Mouse (Mus musculus) embryonic facial prominence, embryonic 11.5 days (tissue): ENCODE results near the gene Fam205c. TPM values are rescaled to one million over a fixed set of nuclear protein-coding genes. Genes with fewer than 3 reads are reported as not detected.
A peak's percentile ranks its signal among the peaks of the same experiment; 100 is the strongest.

Experiments
- ATAC-seq: fragments of 200-750 bp; cut with Nextera tagmentation; replicated peaks from 2 replicates; pipeline ENCODE4 v1.8.0; 2017; ENCODE audit warnings: low read depth; ENCODE audit not compliant: insufficient number of reproducible peaks, low FRiP score, low TSS enrichment
- DNase-seq: peaks from one replicate; pipeline ENCODE4 v3.0.0-alpha.2; 2015; ENCODE audit warnings: low spot score
- H3K27ac ChIP-seq: fragments of 300-500 bp; sonication (generic); replicated peaks from 2 replicates; pipeline ENCODE4 v1.5.1; 2014; ENCODE audit warnings: mild to moderate bottlenecking, low read depth, low read length, control low read depth
- H3K27me3 ChIP-seq: fragments of 300-500 bp; sonication (generic); 2 replicates; pipeline ENCODE4 v1.6.1; 2014; ENCODE audit warnings: mild to moderate bottlenecking, low read length, moderate library complexity, mixed read lengths; ENCODE audit not compliant: control insufficient read depth, insufficient read depth
- H3K36me3 ChIP-seq: fragments of 300-500 bp; sonication (generic); replicated peaks from 2 replicates; pipeline ENCODE4 v1.6.1; 2014; ENCODE audit warnings: low read depth, mild to moderate bottlenecking, low read length, moderate library complexity, mixed read lengths; ENCODE audit not compliant: control insufficient read depth, insufficient read depth
- H3K4me1 ChIP-seq: fragments of 300-500 bp; sonication (generic); 2 replicates; pipeline ENCODE4 v1.6.1; 2014; ENCODE audit warnings: low read length, mixed read lengths; ENCODE audit not compliant: control insufficient read depth, insufficient read depth
- H3K4me2 ChIP-seq: fragments of 300-500 bp; sonication (generic); 2 replicates; pipeline ENCODE4 v1.6.1; 2014; ENCODE audit warnings: low read depth, mild to moderate bottlenecking, control low read depth, low read length, moderate library complexity
- H3K4me3 ChIP-seq: fragments of 300-500 bp; sonication (generic); 2 replicates; pipeline ENCODE4 v1.5.1; 2014; ENCODE audit warnings: low read depth, low read length, control low read depth
- H3K9ac ChIP-seq: fragments of 300-500 bp; sonication (generic); replicated peaks from 2 replicates; pipeline ENCODE4 v1.6.1; 2014; ENCODE audit warnings: mild to moderate bottlenecking, control low read depth, low read length
- H3K9me3 ChIP-seq: fragments of 300-500 bp; sonication (generic); replicated peaks from 2 replicates; pipeline ENCODE4 v1.6.1; 2016; ENCODE audit warnings: mild to moderate bottlenecking, low read length, inconsistent platforms, mixed read lengths; ENCODE audit not compliant: control insufficient read depth
- WGBS: fragments of 180-500 bp; shearing (Covaris S2); extraction: QIAGEN DNeasy Blood & Tissue Kit; methylation state at CpG from one replicate; pipeline ENCODE4 v1.1.7; 2014; 5-methylcytosine and 5-hydroxymethylcytosine counted together
- polyA plus RNA-seq: library from polyadenylated mRNA; unstranded; fragments of >200 nt; fragmentation: Nextera tagmentation; extraction: Ambion mirVana; gene quantifications from 2 replicates; pipeline ENCODE4 v1.2.1, GENCODE M21; 2014

Gene Fam205c
- polyA plus RNA-seq, 1 experiment from 2014 or later = not detected

DNA sequence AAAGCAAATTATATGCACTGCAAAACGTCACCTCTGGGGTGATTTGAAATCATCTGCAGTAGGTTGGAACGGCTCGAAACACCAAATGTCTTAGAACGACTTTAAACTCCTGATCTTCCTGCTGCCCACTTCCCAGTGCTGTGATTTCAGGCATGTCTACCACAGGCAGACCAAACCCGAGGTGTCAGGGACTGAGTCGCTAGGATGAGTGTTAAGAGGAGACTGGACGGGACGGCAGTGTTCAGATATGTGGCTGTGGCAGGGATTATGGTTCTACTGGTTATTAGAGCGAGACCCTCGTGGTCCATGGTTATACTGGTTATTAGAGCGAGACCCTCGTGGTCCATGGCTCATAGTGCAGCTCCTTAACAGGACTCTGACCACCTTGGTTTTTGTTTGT, 41.3 kb upstream of the Fam205c start:
- Histone ChIP-seq H3K4me2 (no peak overlapping the region), H3K4me1 (peaks cover 2% of the 10 kb centered on the region; the same call in 1 of the 2 replicates), H3K27me3 (peaks cover 23% of the 10 kb centered on the region), H3K9ac (no peak overlapping the region), H3K27ac (no peak overlapping the region), H3K9me3 (no peaks in the 10 kb centered on the region), H3K4me3 (no peak overlapping the region), H3K36me3 (no peaks in the 10 kb centered on the region)
- ATAC-seq = no peak
- WGBS = 79% methylated on average over 12 of the region's 12 CpGs
- DNase-seq = no peak

- WGBS = 56% methylated on average over 10 of the region's 10 CpGs
- Histone ChIP-seq H3K4me2 (no peak overlapping the region), H3K27ac (no peak overlapping the region), H3K4me1 (peaks cover 2% of the 10 kb centered on the region; the same call in 1 of the 2 replicates), H3K9me3 (no peaks in the 10 kb centered on the region), H3K9ac (no peak overlapping the region), H3K27me3 (peaks cover 20% of the 10 kb centered on the region), H3K4me3 (no peak overlapping the region), H3K36me3 (no peaks in the 10 kb centered on the region)
- no peak for ATAC-seq
- no peak for DNase-seq
These were observed 39.4 kb upstream of the Fam205c start for GRCm38 (mm10) chr4:42913391-42913790.

DNA sequence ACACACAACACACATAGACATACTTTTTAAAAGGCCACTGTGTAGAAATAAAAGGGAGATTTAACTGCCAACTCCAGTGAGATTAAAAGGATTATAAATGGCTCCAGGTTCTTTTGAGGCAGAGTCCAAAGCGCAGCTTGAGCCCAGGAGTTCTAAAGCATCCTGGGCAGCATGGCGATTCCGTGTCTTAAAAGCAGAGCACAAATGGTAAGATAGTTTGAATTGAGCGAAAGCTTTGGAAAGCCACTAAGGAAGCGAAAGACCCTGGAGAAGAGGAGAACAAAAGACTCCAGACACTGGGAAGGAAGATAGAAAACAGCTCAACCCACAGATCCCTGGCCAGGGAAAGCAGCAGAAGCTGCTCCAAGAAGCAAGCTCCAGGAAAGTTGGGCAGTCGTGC, 30.9 kb upstream of the Fam205c start:
- no peak for ATAC-seq
- Histone ChIP-seq H3K9ac (no peak overlapping the region), H3K27ac (no peak overlapping the region), H3K4me2 (no peak overlapping the region), H3K9me3 (no peaks in the 10 kb centered on the region), H3K4me1 (no peaks in the 10 kb centered on the region), H3K36me3 (no peaks in the 10 kb centered on the region), H3K27me3 (no peaks in the 10 kb centered on the region), H3K4me3 (no peak overlapping the region)
- 79% methylated on average over 6 of the region's 6 CpGs for WGBS
- no peak for DNase-seq

DNA sequence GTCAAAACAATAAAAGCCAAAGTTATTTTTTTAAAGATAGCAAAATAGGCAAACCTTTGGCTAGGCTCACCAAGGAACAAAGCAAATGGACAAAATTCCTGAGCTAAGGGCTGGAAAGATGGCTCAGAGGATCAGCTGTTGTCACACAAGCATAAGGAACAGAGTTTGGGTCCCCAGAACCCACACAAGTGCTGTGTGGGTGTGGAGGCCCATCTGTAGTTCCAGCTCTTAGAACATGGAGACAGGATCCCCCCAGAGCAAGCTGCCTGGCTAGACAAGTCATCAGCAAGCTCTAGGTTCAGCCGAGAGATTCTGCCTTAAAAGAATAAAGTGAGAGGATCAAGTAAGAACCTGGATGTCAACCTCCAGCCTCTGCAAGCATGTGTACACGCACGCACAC, 30.5 kb upstream of the Fam205c start:
- 90% methylated on average over 3 of the region's 3 CpGs for WGBS
- Histone ChIP-seq H3K4me1 (no peaks in the 10 kb centered on the region), H3K4me2 (no peak overlapping the region), H3K9ac (no peak overlapping the region), H3K4me3 (no peak overlapping the region), H3K36me3 (no peaks in the 10 kb centered on the region), H3K27ac (no peak overlapping the region), H3K27me3 (no peaks in the 10 kb centered on the region), H3K9me3 (no peaks in the 10 kb centered on the region)
- ATAC-seq (no peak), DNase-seq (no peak)

DNA sequence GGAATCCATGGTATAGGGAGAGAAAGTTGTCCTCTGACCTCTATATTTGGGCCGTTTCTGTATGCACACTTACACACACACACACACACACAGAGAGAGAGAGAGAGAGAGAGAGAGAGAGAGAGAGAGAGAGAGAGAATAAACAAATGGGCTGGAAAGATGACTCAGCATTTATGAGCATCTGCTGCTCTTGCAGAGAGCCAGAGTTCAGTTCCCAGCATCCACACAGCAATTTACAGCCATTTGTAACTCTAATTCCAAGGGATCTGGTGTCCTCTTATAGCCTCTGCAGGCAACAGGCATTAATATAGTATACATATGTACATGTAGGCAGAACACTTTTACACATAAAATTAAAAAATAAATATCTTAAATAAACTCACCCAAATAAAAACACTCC, 29.9 kb upstream of the Fam205c start:
- 82% methylated on average over 1 of the region's 1 CpGs for WGBS
- Histone ChIP-seq H3K27me3 (no peaks in the 10 kb centered on the region), H3K4me1 (no peaks in the 10 kb centered on the region), H3K9me3 (no peaks in the 10 kb centered on the region), H3K9ac (no peak overlapping the region), H3K4me2 (no peak overlapping the region), H3K36me3 (no peaks in the 10 kb centered on the region), H3K27ac (no peak overlapping the region), H3K4me3 (no peak overlapping the region)
- DNase-seq = no peak
- ATAC-seq = no peak

DNA sequence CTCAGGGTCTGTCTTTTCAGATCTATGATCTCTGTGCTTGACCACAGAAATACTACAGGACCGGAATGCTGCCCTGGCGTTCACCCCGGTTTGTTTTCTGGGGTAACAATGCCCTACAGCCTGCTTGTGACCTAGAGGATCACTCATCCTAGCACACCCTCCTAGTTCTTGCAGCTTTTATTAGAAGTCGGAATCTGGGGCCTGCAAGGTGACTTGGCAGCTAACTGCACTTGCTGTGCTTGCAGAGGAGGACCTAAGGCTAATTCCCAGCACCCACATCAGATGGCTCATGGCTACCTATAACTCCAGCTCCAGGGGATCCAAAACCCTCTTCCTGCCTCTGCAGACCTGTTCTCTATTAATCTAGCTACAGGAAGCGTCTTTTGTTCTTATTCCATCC, 28.7 kb upstream of the Fam205c start:
- Histone ChIP-seq H3K27ac (no peak overlapping the region), H3K9me3 (no peaks in the 10 kb centered on the region), H3K36me3 (no peaks in the 10 kb centered on the region), H3K27me3 (no peaks in the 10 kb centered on the region), H3K4me3 (no peak overlapping the region), H3K9ac (no peak overlapping the region), H3K4me1 (no peaks in the 10 kb centered on the region), H3K4me2 (no peak overlapping the region)
- 86% methylated on average over 5 of the region's 5 CpGs for whole genome bisulfite sequencing
- no peak for DNase-seq
- no peak for ATAC-seq

DNA sequence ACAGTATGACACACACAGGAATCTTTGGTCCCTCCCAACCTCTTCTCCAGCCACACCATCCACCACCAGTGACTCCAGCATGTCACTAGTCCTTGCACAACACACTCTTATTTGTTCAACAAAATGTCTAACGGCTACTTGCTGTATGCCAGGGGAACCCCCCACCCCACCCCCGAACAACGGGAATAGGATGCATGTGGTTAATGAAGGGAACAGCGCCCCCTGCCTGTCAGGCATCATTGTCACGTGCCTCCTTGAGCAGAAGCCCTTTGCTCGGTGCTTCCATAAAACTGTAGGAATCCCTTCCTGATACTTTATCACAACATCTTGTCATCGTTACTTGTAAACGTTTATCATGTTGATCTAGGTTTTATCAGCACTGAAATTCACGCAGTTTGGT, 28.1 kb upstream of the Fam205c start:
- H3K9ac ChIP-seq = no peak overlapping the region
- no peaks in the 10 kb centered on the region for H3K27me3 ChIP-seq
- no peak for ATAC-seq
- no peaks in the 10 kb centered on the region for H3K36me3 ChIP-seq
- H3K9me3 ChIP-seq = no peaks in the 10 kb centered on the region
- no peaks in the 10 kb centered on the region for H3K4me1 ChIP-seq
- no peak overlapping the region for H3K4me2 ChIP-seq
- WGBS = 62% methylated on average over 9 of the region's 9 CpGs
- no peak overlapping the region for H3K4me3 ChIP-seq
- no peak overlapping the region for H3K27ac ChIP-seq
- peak; percentile 30 for DNase-seq

DNA sequence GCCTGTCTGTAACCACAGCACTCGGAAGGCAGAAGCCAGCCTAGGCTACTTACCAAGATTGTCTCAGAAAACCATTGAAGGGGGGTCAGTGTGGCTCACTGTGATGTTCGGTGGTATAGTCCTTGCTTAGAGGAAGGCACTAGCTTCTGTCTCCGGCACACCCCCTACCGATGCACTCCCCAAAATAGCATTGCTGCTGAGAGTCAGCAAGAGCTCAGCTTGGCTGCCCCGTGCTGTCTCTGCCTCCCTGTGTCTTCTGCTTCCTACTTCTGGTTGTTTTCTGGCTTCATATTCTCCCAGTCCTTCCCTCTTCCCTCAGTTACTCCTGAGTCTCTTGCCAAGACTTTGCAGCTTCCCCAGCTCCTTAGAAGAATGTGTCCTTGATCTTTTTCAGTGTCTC, 26.8 kb upstream of the Fam205c start:
- Histone ChIP-seq H3K4me1 (no peaks in the 10 kb centered on the region), H3K9me3 (no peaks in the 10 kb centered on the region), H3K4me3 (no peak overlapping the region), H3K36me3 (no peaks in the 10 kb centered on the region), H3K9ac (no peak overlapping the region), H3K4me2 (no peak overlapping the region), H3K27ac (no peak overlapping the region), H3K27me3 (no peaks in the 10 kb centered on the region)
- ATAC-seq (no peak), DNase-seq (no peak)
- WGBS = 65% methylated on average over 5 of the region's 5 CpGs
